Mouse (Mus musculus) hindbrain, embryonic 14.5 days (tissue): ENCODE measurements around the gene Dmwd. TPM values are rescaled to one million over a fixed set of nuclear protein-coding genes. Genes with fewer than 3 reads are reported as not detected.
"Not testable (repeated sequence)": the region's sequence is repeated elsewhere in the genome, so short reads cannot be mapped to it uniquely, and the experiment has no call there.

Source experiments
- ATAC-seq: fragments of 200-750 bp; cut with Nextera tagmentation; 2 replicates; pipeline ENCODE4 v1.8.0; 2017; ENCODE audit warnings: moderate number of reproducible peaks, mild to moderate bottlenecking, moderate TSS enrichment, moderate library complexity; ENCODE audit not compliant: low FRiP score
- DNase-seq: peaks from one replicate; pipeline ENCODE4 v3.0.0-alpha.2; 2015; ENCODE audit warnings: low spot score
- H3K27ac ChIP-seq: fragments of 300-500 bp; sonication (generic); 2 replicates; pipeline ENCODE4 v1.5.1; 2014; ENCODE audit warnings: mild to moderate bottlenecking, moderate library complexity
- H3K27me3 ChIP-seq: fragments of 300-500 bp; sonication (generic); 2 replicates; pipeline ENCODE4 v1.6.1; 2014; ENCODE audit warnings: mild to moderate bottlenecking, low read length, mixed read lengths; ENCODE audit not compliant: control insufficient read depth, insufficient read depth
- H3K36me3 ChIP-seq: fragments of 300-500 bp; sonication (generic); replicated peaks from 2 replicates; pipeline ENCODE4 v1.6.1; 2014; ENCODE audit not compliant: control insufficient read depth, insufficient read depth
- H3K4me1 ChIP-seq: fragments of 300-500 bp; sonication (generic); replicated peaks from 2 replicates; pipeline ENCODE4 v1.6.1; 2014; ENCODE audit warnings: antibody characterized with exemption, low read length, mixed read lengths; ENCODE audit not compliant: control insufficient read depth, insufficient read depth
- H3K4me2 ChIP-seq: fragments of 300-500 bp; sonication (generic); replicated peaks from 2 replicates; pipeline ENCODE4 v1.6.1; 2014; ENCODE audit warnings: mild to moderate bottlenecking, moderate library complexity
- H3K4me3 ChIP-seq: fragments of 300-500 bp; sonication (generic); replicated peaks from 2 replicates; pipeline ENCODE4 v1.5.1; 2014; ENCODE audit warnings: mild to moderate bottlenecking, low read length
- H3K9ac ChIP-seq: fragments of 300-500 bp; sonication (generic); 2 replicates; pipeline ENCODE4 v1.6.1; 2014
- H3K9me3 ChIP-seq: fragments of 300-500 bp; sonication (generic); 2 replicates; pipeline ENCODE4 v1.6.1; 2016; ENCODE audit warnings: low read length; ENCODE audit not compliant: control insufficient read depth
- WGBS: fragments of 180-500 bp; shearing (Covaris S2); extraction: QIAGEN DNeasy Blood & Tissue Kit; methylation state at CpG from one replicate; pipeline ENCODE4 v1.1.7; 2014; 5-methylcytosine and 5-hydroxymethylcytosine counted together
- polyA plus RNA-seq: library from polyadenylated mRNA; unstranded; fragments of >200 nt; fragmentation: Nextera tagmentation; extraction: Ambion mirVana; gene quantifications from 2 replicates; pipeline ENCODE4 v1.2.1, GENCODE M21; 2014

The Dmwd gene
- polyA plus RNA-seq, 1 experiment from 2014 or later = 32.0 TPM

DNA sequence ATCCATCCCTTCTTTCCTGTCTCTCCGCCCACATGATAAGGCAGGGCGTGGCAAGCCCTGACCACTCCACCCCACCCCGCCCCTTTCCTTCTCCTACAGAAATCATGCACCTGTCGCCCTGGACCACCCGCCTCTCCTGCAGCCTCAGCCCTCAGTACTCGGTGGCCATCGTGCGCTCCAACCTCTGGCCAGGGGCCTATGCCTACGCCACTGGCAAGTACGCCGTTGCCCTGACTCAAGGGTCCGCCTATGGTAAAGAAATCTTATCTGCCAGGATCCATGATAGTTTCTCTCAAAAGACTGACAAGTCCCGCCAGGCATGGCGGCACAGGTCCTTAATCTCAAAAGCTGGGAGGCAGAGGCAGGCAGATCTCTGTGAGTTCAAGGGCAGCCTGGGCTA is 8.1 kb upstream of the Dmwd start:
- Histone ChIP-seq H3K4me2 (no peak overlapping the region), H3K36me3 (no peaks in the 10 kb centered on the region), H3K27me3 (peaks cover 31% of the 10 kb centered on the region), H3K9ac (no peak overlapping the region), H3K4me3 (no peak overlapping the region), H3K9me3 (no peaks in the 10 kb centered on the region), H3K27ac (no peak overlapping the region), H3K4me1 (no peaks in the 10 kb centered on the region)
- DNase-seq = no peak
- 73% methylated on average over 14 of the region's 14 CpGs for WGBS
- no peak for ATAC-seq

DNA sequence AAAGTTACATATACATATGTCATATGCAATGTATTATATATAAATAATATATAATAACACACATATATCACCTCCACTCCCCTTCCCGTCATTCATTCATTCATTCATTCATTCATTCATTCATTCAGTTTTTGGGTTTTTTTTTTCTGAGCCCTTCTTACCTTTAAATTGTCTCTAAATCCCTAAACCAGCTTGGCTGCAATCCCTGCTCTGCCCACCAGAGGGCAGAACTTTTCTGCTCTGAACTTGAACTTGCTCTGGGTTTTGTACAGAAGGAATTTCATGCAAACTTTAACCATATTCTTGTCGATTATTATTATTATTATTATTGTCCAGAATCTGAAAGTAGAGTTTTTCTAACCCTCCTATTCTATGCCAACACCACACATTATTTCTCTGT is 7.3 kb upstream of the Dmwd start:
- Histone ChIP-seq H3K9ac (no peak overlapping the region), H3K9me3 (no peaks in the 10 kb centered on the region), H3K36me3 (no peaks in the 10 kb centered on the region), H3K4me3 (no peak overlapping the region), H3K4me1 (no peaks in the 10 kb centered on the region), H3K4me2 (no peak overlapping the region), H3K27ac (no peak overlapping the region), H3K27me3 (peaks cover 31% of the 10 kb centered on the region)
- DNase-seq (peak; percentile 88), ATAC-seq (no peak)
- 9% methylated on average over 2 of the region's 2 CpGs for WGBS

DNA sequence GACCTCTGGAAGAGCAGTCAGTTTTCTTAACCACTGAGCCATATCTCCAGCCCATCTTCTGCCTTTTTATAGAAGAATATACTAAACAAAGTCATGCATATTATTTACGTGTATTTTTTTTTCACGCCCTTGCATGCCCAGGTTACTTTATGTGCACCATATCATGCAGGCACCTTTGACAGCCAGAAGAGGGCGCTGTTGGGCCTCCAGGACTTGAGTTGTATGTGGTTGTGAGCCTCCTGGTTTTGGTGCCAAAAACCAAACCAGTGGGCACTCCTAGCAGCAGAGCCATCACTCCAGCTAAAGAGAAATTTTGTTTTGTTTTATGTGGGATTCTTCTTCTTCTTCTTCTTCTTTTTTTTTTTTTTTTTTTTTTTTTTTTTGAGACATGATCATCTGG is 6.5 kb upstream of the Dmwd start:
- ATAC-seq = no peak
- H3K9ac ChIP-seq = no peak overlapping the region
- no peaks in the 10 kb centered on the region for H3K36me3 ChIP-seq
- H3K27ac ChIP-seq = no peak overlapping the region
- no peak overlapping the region for H3K4me3 ChIP-seq
- H3K9me3 ChIP-seq = no peaks in the 10 kb centered on the region
- H3K4me2 ChIP-seq = no peak overlapping the region
- no peaks in the 10 kb centered on the region for H3K4me1 ChIP-seq
- DNase-seq = no peak
- 52% methylated on average over 3 of the region's 3 CpGs for WGBS
- H3K27me3 ChIP-seq = peaks cover 30% of the 10 kb centered on the region

DNA sequence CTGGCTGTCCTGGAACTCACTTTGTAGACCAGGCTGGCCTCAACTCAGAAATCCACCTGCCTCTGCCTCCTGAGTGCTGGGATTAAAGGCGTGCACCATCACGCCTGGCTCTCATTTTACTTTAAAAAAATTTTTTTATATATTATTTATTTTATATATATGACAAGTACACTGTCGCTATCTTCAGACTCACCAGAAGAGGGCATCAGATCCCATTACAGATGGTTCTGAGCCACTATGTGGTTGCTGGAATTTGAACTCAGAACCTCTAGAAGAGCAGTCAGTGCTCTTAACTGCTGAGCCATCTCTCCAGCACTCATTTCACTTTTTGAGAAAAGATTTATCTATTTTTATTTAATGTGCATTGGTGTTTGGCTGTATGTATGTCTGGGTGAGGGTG is 5.0 kb upstream of the Dmwd start:
- H3K9me3 ChIP-seq, H3K4me1 ChIP-seq, H3K27ac ChIP-seq, H3K4me2 ChIP-seq, DNase-seq, H3K4me3 ChIP-seq, H3K9ac ChIP-seq, ATAC-seq, H3K36me3 ChIP-seq: not testable (repeated sequence)
- H3K27me3 ChIP-seq = peaks cover 14% of the 10 kb centered on the region
- 61% methylated on average over 3 of the region's 3 CpGs for WGBS

DNA sequence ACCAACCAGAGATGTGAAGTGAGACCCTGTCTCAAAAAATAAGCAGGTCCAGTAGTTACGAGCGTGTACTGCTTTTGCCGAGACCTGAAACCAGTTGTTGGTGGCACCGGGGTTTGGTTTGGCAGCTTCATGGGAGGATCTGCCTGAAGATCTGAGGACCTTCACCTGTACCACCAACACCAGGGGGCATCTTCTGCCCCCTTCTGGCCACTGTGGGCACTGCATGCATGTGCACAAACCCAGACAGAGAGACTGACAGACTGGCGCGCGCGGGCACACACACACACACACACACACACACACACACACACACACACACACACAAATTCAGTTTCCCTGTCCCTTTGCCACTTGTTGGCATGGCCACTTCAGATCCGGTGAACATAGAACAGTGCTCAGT is 2.5 kb upstream of the Dmwd start:
- 80% methylated on average over 9 of the region's 9 CpGs for WGBS

DNA sequence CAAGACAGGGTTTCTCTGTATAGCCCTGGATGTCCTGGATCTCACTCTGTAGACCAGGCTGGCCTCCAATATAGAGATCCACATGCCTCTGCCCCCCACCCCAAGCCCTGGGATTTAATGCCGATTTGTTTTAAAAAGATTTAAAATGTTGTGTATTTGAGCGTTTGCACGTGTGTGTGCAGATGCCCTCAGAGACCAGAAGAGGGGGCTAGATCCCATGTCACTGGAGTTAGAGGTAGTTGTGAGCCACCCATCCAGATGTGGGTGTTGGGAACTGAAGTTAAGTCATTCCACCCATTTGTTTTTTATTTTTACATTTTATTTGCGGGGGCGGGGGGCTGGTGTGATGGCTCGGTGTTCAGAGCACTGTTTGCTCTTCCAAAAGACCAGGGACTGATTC is 1.5 kb upstream of the Dmwd start:
- ATAC-seq (no peak), DNase-seq (no peak)
- H3K27ac ChIP-seq = no peak overlapping the region
- H3K36me3 ChIP-seq = peaks cover 16% of the 10 kb centered on the region
- H3K9ac ChIP-seq = no peak overlapping the region
- H3K9me3 ChIP-seq = no peaks in the 10 kb centered on the region
- no peaks in the 10 kb centered on the region for H3K27me3 ChIP-seq
- WGBS = 96% methylated on average over 6 of the region's 6 CpGs
- H3K4me2 ChIP-seq = no peak overlapping the region
- H3K4me3 ChIP-seq = no peak overlapping the region
- peaks cover 22% of the 10 kb centered on the region for H3K4me1 ChIP-seq

More for the DNA sequence above, 2.5 kb upstream of the Dmwd start:
- ATAC-seq = no peak
- Histone ChIP-seq H3K9ac (no peak overlapping the region), H3K4me1 (peaks cover 22% of the 10 kb centered on the region), H3K4me2 (no peak overlapping the region), H3K27me3 (no peaks in the 10 kb centered on the region), H3K9me3 (no peaks in the 10 kb centered on the region), H3K27ac (no peak overlapping the region), H3K4me3 (no peak overlapping the region), H3K36me3 (peaks cover 7% of the 10 kb centered on the region)
- no peak for DNase-seq

DNA sequence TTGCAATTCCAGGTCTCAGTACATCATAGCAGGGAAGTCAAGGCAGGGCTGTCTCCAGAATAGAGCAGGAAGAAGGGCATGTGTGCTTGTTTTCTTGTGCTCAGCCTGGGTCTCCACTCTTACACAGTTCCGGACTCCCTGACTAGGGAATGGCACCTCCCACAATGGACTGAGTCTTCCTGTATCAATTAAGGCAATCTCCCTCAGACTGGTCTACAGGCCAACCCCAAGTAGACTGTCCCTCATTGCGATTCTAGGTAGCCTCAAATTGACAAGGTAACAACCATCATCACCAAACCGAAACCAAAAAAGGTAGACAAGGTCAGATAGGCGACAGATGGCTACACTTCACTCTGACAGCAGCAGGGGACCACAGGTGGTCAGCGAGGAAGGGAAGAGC is 796 bp upstream of the Dmwd start:
- Histone ChIP-seq H3K9me3 (no peaks in the 10 kb centered on the region), H3K27me3 (no peaks in the 10 kb centered on the region), H3K4me1 (peaks cover 22% of the 10 kb centered on the region), H3K4me3 (peak overlapping the region; percentile 94), H3K4me2 (peak overlapping the region; percentile 98), H3K9ac (peak overlapping the region; percentile 46), H3K36me3 (peaks cover 24% of the 10 kb centered on the region), H3K27ac (peak overlapping the region; percentile 64)
- 61% methylated on average over 5 of the region's 5 CpGs for WGBS
- DNase-seq (no peak), ATAC-seq (no peak)

DNA sequence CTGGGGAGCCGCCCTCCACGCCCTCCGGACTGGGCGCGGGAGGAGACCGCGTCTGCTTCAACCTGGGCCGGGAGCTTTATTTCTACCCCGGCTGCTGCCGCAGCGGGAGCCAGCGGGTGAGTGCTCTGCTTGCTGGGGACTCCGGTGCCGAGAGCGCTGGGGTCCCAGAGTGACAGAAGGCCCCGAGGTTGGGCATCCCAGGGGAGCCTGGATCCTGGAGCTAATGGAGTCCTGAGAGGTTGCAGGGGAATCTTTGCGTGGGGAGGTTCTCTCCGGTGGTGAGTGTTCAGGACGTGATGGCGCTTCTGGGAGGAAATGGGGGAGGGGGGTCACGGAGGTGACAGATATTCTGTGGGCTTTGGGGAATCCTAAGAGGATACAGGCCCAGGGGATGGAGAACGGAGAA is 562 bp downstream of the Dmwd start:
- under 1% methylated on average over 22 of the region's 22 CpGs for WGBS
- no peak; the same call in 1 of the 2 replicates for ATAC-seq

DNA sequence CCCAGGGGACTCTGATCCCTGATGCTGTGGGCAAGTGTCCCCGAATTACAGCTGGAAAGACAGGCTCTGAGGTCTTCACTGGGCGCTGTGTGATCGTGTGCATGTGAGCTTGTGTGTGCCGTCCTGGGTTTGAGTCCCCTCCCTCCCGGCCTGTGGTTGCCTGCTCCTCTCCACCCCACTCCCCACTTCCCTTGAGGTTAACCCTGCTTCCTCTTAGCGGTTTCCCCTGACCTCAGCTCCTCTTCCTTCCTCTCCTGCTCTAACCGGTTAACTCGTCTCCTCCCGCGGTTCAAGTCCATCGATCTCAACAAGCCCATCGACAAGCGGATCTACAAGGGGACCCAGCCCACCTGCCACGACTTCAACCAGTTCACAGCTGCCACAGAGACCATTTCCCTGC is 1.7 kb downstream of the Dmwd start:
- H3K27ac ChIP-seq = no peak overlapping the region
- no peaks in the 10 kb centered on the region for H3K9me3 ChIP-seq
- DNase-seq (no peak), ATAC-seq (no peak)
- peaks cover 22% of the 10 kb centered on the region for H3K4me1 ChIP-seq
- 83% methylated on average over 14 of the region's 14 CpGs for WGBS
- peak overlapping the region; percentile 94; the same call in 1 of the 2 replicates for H3K4me3 ChIP-seq
- H3K9ac ChIP-seq = peak overlapping the region; percentile 99; the same call in 1 of the 2 replicates
- H3K27me3 ChIP-seq = no peaks in the 10 kb centered on the region
- H3K4me2 ChIP-seq = peak overlapping the region; percentile 98
- H3K36me3 ChIP-seq = peaks cover 49% of the 10 kb centered on the region

More for the DNA sequence above, 562 bp downstream of the Dmwd start:
- peak overlapping the region; percentile 94 for H3K4me3 ChIP-seq
- H3K9me3 ChIP-seq = no peaks in the 10 kb centered on the region
- H3K9ac ChIP-seq = peak overlapping the region; percentile 99
- peaks cover 37% of the 10 kb centered on the region for H3K36me3 ChIP-seq
- H3K4me2 ChIP-seq = peak overlapping the region; percentile 98
- DNase-seq = no peak
- H3K4me1 ChIP-seq = peaks cover 22% of the 10 kb centered on the region
- H3K27ac ChIP-seq = peak overlapping the region; percentile 80
- no peaks in the 10 kb centered on the region for H3K27me3 ChIP-seq

DNA sequence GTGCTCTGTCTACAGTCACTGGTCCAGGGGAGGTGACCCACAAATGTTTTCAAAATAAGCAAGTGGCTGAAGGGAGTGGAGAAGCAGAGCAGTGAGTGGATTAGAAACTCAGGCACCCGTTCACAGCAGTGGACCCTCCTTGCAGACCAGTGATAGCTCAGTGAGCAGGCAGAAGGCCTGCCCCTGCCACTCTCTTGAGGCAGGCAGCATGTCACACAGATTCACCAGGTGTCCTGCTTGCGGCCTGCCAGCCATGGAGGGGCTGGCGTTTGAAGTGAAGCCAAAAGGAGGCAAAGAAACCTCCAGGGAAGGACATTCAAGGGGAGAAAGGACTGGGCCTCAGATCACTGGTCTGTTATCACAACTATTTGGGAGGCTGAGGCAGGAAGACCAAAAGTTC is 2.7 kb downstream of the Dmwd start:
- ATAC-seq (no peak), DNase-seq (no peak)
- peaks cover 22% of the 10 kb centered on the region for H3K4me1 ChIP-seq
- H3K9me3 ChIP-seq = no peaks in the 10 kb centered on the region
- no peak overlapping the region for H3K9ac ChIP-seq
- no peaks in the 10 kb centered on the region for H3K27me3 ChIP-seq
- H3K4me3 ChIP-seq = no peak overlapping the region
- H3K27ac ChIP-seq = no peak overlapping the region
- no peak overlapping the region for H3K4me2 ChIP-seq
- WGBS = 91% methylated on average over 3 of the region's 3 CpGs
- peaks cover 54% of the 10 kb centered on the region for H3K36me3 ChIP-seq
